9 mouse cellular contexts compared by ENCODE assay signal in the genomic region with DNA sequence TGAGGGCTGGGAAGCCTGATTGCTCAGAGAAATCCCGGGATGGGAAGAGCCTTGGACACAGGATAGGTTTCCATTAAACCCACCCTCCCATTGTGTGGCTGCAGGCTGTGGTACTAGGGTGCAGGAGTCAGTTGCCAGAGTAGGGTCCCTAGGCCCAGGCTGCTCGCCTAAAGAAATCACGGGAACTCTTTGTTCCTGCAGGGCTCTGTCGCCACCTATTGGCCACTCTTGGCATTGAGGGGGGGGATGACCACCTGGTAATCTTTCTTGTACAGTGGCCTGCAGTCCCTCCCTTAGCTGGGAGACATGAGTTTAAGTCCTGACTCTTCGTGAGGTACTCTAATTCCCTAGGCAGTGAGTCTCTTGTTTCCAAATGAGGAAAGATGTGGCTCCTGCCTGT.
DNase-seq lines count a peak whose midpoint lies in the region; ATAC-seq and TF ChIP-seq lines count a peak whose summit lies in the region.
"Had no signal": no experiment of that assay in that cellular context is flagged by ENCODE, and none has a peak within 500 bp of the region (broad histone marks: within the 10 kb centered on the region; RNA-seq: fewer than 3 reads in every experiment).

No protein-coding gene starts in this region.

- no peak for TF ChIP-seq POLR2A in small intestine, adult 2 months (IDR thresholded peaks at IDR 0.05; ENCODE audit: low read depth, low read length)

- peaks cover 14% of the 10 kb centered on the region for H3K27me3 ChIP-seq in Patski
- H3K27me3 ChIP-seq in kidney, embryonic 15.5 days: 0 out of 2 replicates have a peak, but pooled peaks cover 3% of the 10 kb centered on the region
- H3K27me3 ChIP-seq in small intestine, adult 2 months (ENCODE audit: control insufficient read depth, insufficient read depth, low read length): no peaks in the 10 kb centered on the region
- H3K27me3 ChIP-seq: limb, embryonic 12.5 days had no signal

- no peak overlapping the region for H3K9ac ChIP-seq in kidney, embryonic 15.5 days
- H3K9ac ChIP-seq: limb, embryonic 12.5 days had no signal

- WGBS in kidney, embryonic 15.5 days: 19% methylated on average over 5 of the region's 5 CpGs
- 21% methylated on average over 5 of the region's 5 CpGs for WGBS in small intestine, adult 2 months

- H3K27ac ChIP-seq in kidney, embryonic 15.5 days: no peak overlapping the region
- H3K27ac ChIP-seq in small intestine, adult 2 months (ENCODE audit: insufficient read depth, low read depth, low read length): no peak overlapping the region
- H3K27ac ChIP-seq: limb, embryonic 12.5 days had no signal

- no peak overlapping the region for H3K4me3 ChIP-seq in kidney, embryonic 15.5 days (replicated peaks)
- H3K4me3 ChIP-seq in small intestine, adult 2 months (ENCODE audit: low read depth, low read length): no peak overlapping the region
- H3K4me3 ChIP-seq: limb, embryonic 12.5 days had no signal

- CTCF ChIA-PET in Patski (lab: Charles Lee): interaction anchor here (1.0 to 1.7 kb wide), 2 partner anchors 14 to 1374 kb away, joined by 3 to 4 read pairs; no protein-coding TSS in a partner anchor

- H3K36me3 ChIP-seq in kidney, embryonic 15.5 days: peaks cover 5% of the 10 kb centered on the region; the same call in 1 of the 2 replicates
- no peaks in the 10 kb centered on the region for H3K36me3 ChIP-seq in small intestine, adult 2 months (ENCODE audit: control insufficient read depth, insufficient read depth, low read length)

- POLR2A ChIA-PET in Patski (lab: Charles Lee): no interaction called here

- no peaks in the 10 kb centered on the region for H3K9me3 ChIP-seq in kidney, embryonic 15.5 days (replicated peaks)
- H3K9me3 ChIP-seq: limb, embryonic 12.5 days had no signal

- peak; percentile 45 for DNase-seq in CD4-positive, CD25-positive, alpha-beta regulatory T cell, adult 2 months (ENCODE audit: low read depth, low spot score)
- DNase-seq in Patski (ENCODE audit: low read depth, low spot score): no peak
- peak; percentile 14 for DNase-seq in heart, adult 8-10 months (ENCODE audit: low spot score)

- ATAC-seq in CD4-positive, CD25-positive, alpha-beta regulatory T cell, adult 4 months: no peak
- ATAC-seq in Patski: peak; percentile 32
- peak; percentile 89 for ATAC-seq in common myeloid progenitor, adult 5-6 weeks (replicated peaks; ENCODE audit: low read depth, poor library complexity, severe bottlenecking)
- ATAC-seq in kidney, embryonic 15.5 days (replicated peaks; ENCODE audit: low FRiP score): peak; percentile 43
- ATAC-seq in megakaryocyte progenitor cell, adult 5-6 weeks (replicated peaks; ENCODE audit: poor library complexity): peak; percentile 80

- no peak overlapping the region for H3K4me2 ChIP-seq in kidney, embryonic 15.5 days
- H3K4me2 ChIP-seq: limb, embryonic 12.5 days had no signal

- in situ Hi-C loops in Patski (cut with MboI; ENCODE audit: low pct_unique_long_range_greater_than_20kb): loop anchor here (10.0 kb wide), 2 partner anchors 568 to 848 kb away; a partner anchor contains a TSS

- H3K4me1 ChIP-seq in kidney, embryonic 15.5 days: peaks cover 12% of the 10 kb centered on the region
- no peaks in the 10 kb centered on the region for H3K4me1 ChIP-seq in small intestine, adult 2 months (ENCODE audit: control insufficient read depth, insufficient read depth, insufficient read length, low read length)

- peak; percentile 90 for TF ChIP-seq CTCF in Patski (IDR thresholded peaks at IDR 0.05)
- peak; percentile 71; the same call in 1 of the 2 replicates for TF ChIP-seq CTCF in small intestine, adult 2 months (IDR thresholded peaks at IDR 0.05; ENCODE audit: extremely low read depth, insufficient read length, insufficient replicate concordance, low read depth, low read length)
